Comparison of ENCODE assay signal across 22 mouse cellular contexts in the genomic region with DNA sequence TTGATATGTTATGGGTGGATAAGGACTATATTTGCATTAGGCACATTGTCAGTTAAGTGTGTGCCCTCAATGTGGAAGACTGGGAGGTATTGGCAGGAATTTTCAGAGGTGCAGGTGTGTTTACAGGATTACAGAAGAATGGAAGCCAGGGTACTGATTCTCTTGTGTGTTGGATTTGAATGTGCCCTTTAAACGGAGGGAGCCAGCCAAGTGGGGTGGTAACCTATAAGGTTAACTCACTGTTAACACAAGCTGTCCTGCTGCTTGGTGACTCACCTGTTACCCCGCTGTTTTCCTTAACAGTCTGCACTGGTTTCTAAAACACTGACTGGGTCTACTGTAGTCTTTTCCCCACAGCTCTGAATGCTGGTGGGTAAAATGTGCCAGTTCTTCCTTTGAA.
DNase-seq lines count a peak whose midpoint lies in the region; TF ChIP-seq lines count a peak whose summit lies in the region.
"Had no signal": no experiment of that assay in that cellular context is flagged by ENCODE, and none has a peak within 500 bp of the region (broad histone marks: within the 10 kb centered on the region; RNA-seq: fewer than 3 reads in every experiment).

No protein-coding gene starts in this region.

- peak; percentile 29 to 66 for DNase-seq in cerebellum, adult 2 months
- DNase-seq in cerebellum, adult 9-11 months = no peak
- DNase-seq in heart, adult 11 months = peak; percentile 53
- no peak for DNase-seq in heart, adult 2 months
- peak; percentile 56 for DNase-seq in testis, postnatal 14 days (ENCODE audit: low spot score)
- DNase-seq in testis, postnatal 10 days (ENCODE audit: low spot score) = no peak
- DNase-seq in kidney, adult 9 months = no peak
- DNase-seq: adrenal gland, adult 8-10 months; adrenal gland, postnatal 14 days; adrenal gland, postnatal 36 days; B cell, adult 2 months; cerebellum, adult 11 months; cerebellum, adult 9-10 months; embryo, embryonic 11 days had no signal

- peaks cover 9% of the 10 kb centered on the region; the same call in 1 of the 2 replicates for H3K4me1 ChIP-seq in cerebellum, adult 2 months (ENCODE audit: control insufficient read depth, insufficient read depth, low read length)
- no peaks in the 10 kb centered on the region for H3K4me1 ChIP-seq in heart, adult 2 months (ENCODE audit: control insufficient read depth, insufficient read depth, low read length)
- H3K4me1 ChIP-seq: embryonic facial prominence, embryonic 13.5 days; embryonic facial prominence, embryonic 15.5 days; forebrain, embryonic 10.5 days; forebrain, embryonic 12.5 days had no signal

- no peak overlapping the region for H3K9ac ChIP-seq in heart, adult 2 months (ENCODE audit: low read depth, low read length)
- H3K9ac ChIP-seq: embryonic facial prominence, embryonic 13.5 days; embryonic facial prominence, embryonic 15.5 days; forebrain, embryonic 12.5 days had no signal

- intact Hi-C loops in heart, adult 2 months (cut with DNase I) = no loop called here

- H3K27ac ChIP-seq in cerebellum, adult 2 months (ENCODE audit: insufficient read depth, low read length) = peak overlapping the region; percentile 44; the same call in 1 of the 2 replicates
- no peak overlapping the region for H3K27ac ChIP-seq in heart, adult 2 months
- H3K27ac ChIP-seq: embryonic facial prominence, embryonic 13.5 days; embryonic facial prominence, embryonic 15.5 days; forebrain, embryonic 10.5 days; forebrain, embryonic 12.5 days had no signal

- TF ChIP-seq EP300 in heart, adult 2 months (IDR thresholded peaks at IDR 0.05; ENCODE audit: insufficient read depth, low read depth, low read length) = no peak

- H3K79me2 ChIP-seq in heart, adult 2 months (replicated peaks; ENCODE audit: control insufficient read depth, insufficient read depth, low read length) = no peaks in the 10 kb centered on the region

- TF ChIP-seq CTCF in cerebellum, adult 2 months (IDR thresholded peaks at IDR 0.05; ENCODE audit: borderline replicate concordance, insufficient read depth, low read depth, low read length) = no peak
- TF ChIP-seq CTCF in heart, adult 2 months (IDR thresholded peaks at IDR 0.05) = no peak

- H3K36me3 ChIP-seq in heart, adult 2 months (ENCODE audit: control insufficient read depth, insufficient read depth, low read length) = no peaks in the 10 kb centered on the region; the same call in 1 of the 2 replicates
- H3K36me3 ChIP-seq: G1E had no signal

- H3K4me3 ChIP-seq in cerebellum, adult 2 months (replicated peaks; ENCODE audit: insufficient read depth, low read depth, low read length) = no peak overlapping the region
- no peak overlapping the region for H3K4me3 ChIP-seq in heart, adult 2 months
- H3K4me3 ChIP-seq: embryonic facial prominence, embryonic 13.5 days; embryonic facial prominence, embryonic 15.5 days; erythroblast, embryonic 14.5 days; forebrain, embryonic 10.5 days; forebrain, embryonic 12.5 days had no signal

- WGBS in cerebellum, adult 2 months = 22% methylated on average over 2 of the region's 2 CpGs
- 87% methylated on average over 2 of the region's 2 CpGs for WGBS in heart, adult 2 months

- no peak for TF ChIP-seq POLR2A in cerebellum, adult 2 months (IDR thresholded peaks at IDR 0.05; ENCODE audit: borderline replicate concordance, insufficient read depth, low read length)
- no peak for TF ChIP-seq POLR2A in heart, adult 2 months (IDR thresholded peaks at IDR 0.05; ENCODE audit: insufficient read depth, low read depth, low read length)

- H3K27me3 ChIP-seq in cerebellum, adult 2 months (ENCODE audit: control insufficient read depth, insufficient read depth, low read length) = no peaks in the 10 kb centered on the region
- no peaks in the 10 kb centered on the region for H3K27me3 ChIP-seq in heart, adult 2 months (ENCODE audit: control insufficient read depth, insufficient read depth, low read length)
- H3K27me3 ChIP-seq: CH12.LX; embryonic facial prominence, embryonic 13.5 days; embryonic facial prominence, embryonic 15.5 days; forebrain, embryonic 12.5 days; Patski had no signal

Comparison
In these comparisons a context has a peak if more than half of its experiments do, and no peak if none do; other contexts are left out.
1. DNase-seq: peak in cerebellum, adult 2 months (2 of 2), heart, adult 11 months (single experiment) and testis, postnatal 14 days (single experiment); none in cerebellum, adult 9-11 months (single experiment), heart, adult 2 months (0 of 2), testis, postnatal 10 days (single experiment) and kidney, adult 9 months (single experiment).